Mouse (Mus musculus) CH12.LX (cell line): ENCODE results near the gene Ahnak. TPM values are rescaled to one million over a fixed set of nuclear protein-coding genes. Genes with fewer than 3 reads are reported as not detected.
"Not testable (repeated sequence)": the region's sequence is repeated elsewhere in the genome, so short reads cannot be mapped to it uniquely, and the experiment has no call there.

Source experiments
- DNase-seq: peaks from one replicate; pipeline ENCODE4 v3.0.0-alpha.2; 2013; ENCODE audit errors: extremely low read depth
- H3K27ac ChIP-seq: 2 replicates; pipeline ENCODE4 v1.5.1; 2012; ENCODE audit warnings: low read depth, mild to moderate bottlenecking, control low read depth, moderate library complexity; ENCODE audit not compliant: insufficient read depth
- H3K27me3 ChIP-seq: replicated peaks from 2 replicates; pipeline ENCODE3; 2012; ENCODE audit warnings: inconsistent platforms
- H3K36me3 ChIP-seq, 2 experiments: replicated peaks in 1 of 2; 2 replicates each; pipeline versions ENCODE3 to v1.6.1; 2012; ENCODE audit warnings: inconsistent platforms in 1 of 2, low read length in 1 of 2, mild to moderate bottlenecking in 1 of 2, mixed read lengths in 1 of 2, moderate library complexity in 1 of 2; ENCODE audit not compliant: control insufficient read depth in 1 of 2, insufficient read depth in 1 of 2
- H3K4me1 ChIP-seq, 2 experiments: 2 replicates each; pipeline ENCODE4 v1.6.1; 2012; ENCODE audit warnings: inconsistent platforms in 1 of 2, moderate library complexity in 1 of 2; ENCODE audit not compliant: insufficient read depth in 2 of 2, control insufficient read depth in 1 of 2
- H3K4me2 ChIP-seq: 2 replicates; pipeline ENCODE4 v1.6.1; 2012; ENCODE audit warnings: low read depth, mild to moderate bottlenecking, control low read depth; ENCODE audit not compliant: poor library complexity, insufficient read depth, severe bottlenecking
- H3K4me3 ChIP-seq, 3 experiments: fragments of 150-350 bp in 1 of 3; sonication (generic) in 1 of 3; replicated peaks in 1 of 3; 2 replicates each; pipeline versions ENCODE3 to v1.5.1; 2011 to 2012; ENCODE audit warnings: low read depth in 2 of 3, low read length in 2 of 3, mild to moderate bottlenecking in 2 of 3, moderate library complexity in 2 of 3, control low read depth in 1 of 3, improper control_type of control experiment in 1 of 3, inconsistent platforms in 1 of 3, mixed read lengths in 1 of 3; ENCODE audit not compliant: poor library complexity in 1 of 3
- H3K79me2 ChIP-seq: replicated peaks from 2 replicates; pipeline ENCODE4 v1.6.1; 2012; ENCODE audit warnings: mild to moderate bottlenecking, moderate library complexity; ENCODE audit not compliant: control insufficient read depth, poor library complexity, insufficient read depth, severe bottlenecking; ENCODE audit errors: extremely low read depth
- H3K9ac ChIP-seq: 2 replicates; pipeline ENCODE4 v1.6.1; 2012; ENCODE audit warnings: low read depth, mild to moderate bottlenecking, control low read depth, moderate library complexity; ENCODE audit not compliant: insufficient read depth
- H3K9me3 ChIP-seq: replicated peaks from 2 replicates; pipeline ENCODE3; 2012; ENCODE audit warnings: low read length, inconsistent platforms, mixed read lengths
- CHD1 ChIP-seq: IDR thresholded peaks from 2 replicates; pipeline ENCODE4 v1.6.1; 2012; ENCODE audit warnings: low read depth, low read length, improper control_type of control experiment, inconsistent platforms
- CHD2 ChIP-seq: IDR thresholded peaks from 2 replicates; pipeline ENCODE4 v1.6.1; 2011; ENCODE audit warnings: low read length, improper control_type of control experiment
- CTCF ChIP-seq, 2 experiments: IDR thresholded peaks in 1 of 2; conservative IDR thresholded peaks in 1 of 2; 2 replicates each; pipeline ENCODE4 v1.5.1; 2011 to 2012; ENCODE audit warnings: low read depth in 2 of 2, low read length in 2 of 2, improper control_type of control experiment in 1 of 2, inconsistent platforms in 1 of 2, mild to moderate bottlenecking in 1 of 2, moderate library complexity in 1 of 2
- E2F4 ChIP-seq: IDR thresholded peaks from 2 replicates; pipeline ENCODE4 v1.6.1; 2011; ENCODE audit warnings: low read depth, low read length, improper control_type of control experiment; ENCODE audit not compliant: insufficient replicate concordance
- ELF1 ChIP-seq: IDR thresholded peaks from 2 replicates; pipeline ENCODE4 v1.6.1; 2014; ENCODE audit warnings: low read depth, mild to moderate bottlenecking, inconsistent platforms, low read length, improper control_type of control experiment
- EP300 ChIP-seq: IDR thresholded peaks from 2 replicates; pipeline ENCODE4 v1.6.1; 2011; ENCODE audit warnings: low read length, improper control_type of control experiment
- ETS1 ChIP-seq: conservative IDR thresholded peaks from 2 replicates; pipeline ENCODE4 v1.6.1; 2012; ENCODE audit warnings: low read depth, mild to moderate bottlenecking, inconsistent platforms, low read length, improper control_type of control experiment, moderate library complexity
- IRF4 ChIP-seq: IDR thresholded peaks from 2 replicates; pipeline ENCODE4 v1.6.1; 2014; ENCODE audit warnings: low read depth, mild to moderate bottlenecking, inconsistent platforms, low read length, improper control_type of control experiment
- JUN ChIP-seq: IDR thresholded peaks from 2 replicates; pipeline ENCODE4 v1.6.1; 2011; ENCODE audit warnings: low read depth, mild to moderate bottlenecking, low read length, improper control_type of control experiment, moderate library complexity; ENCODE audit not compliant: insufficient read depth
- KAT2A ChIP-seq: IDR thresholded peaks from 2 replicates; pipeline ENCODE4 v1.6.1; 2012; ENCODE audit warnings: low read length, improper control_type of control experiment, inconsistent platforms; ENCODE audit not compliant: insufficient replicate concordance
- MAFK ChIP-seq: IDR thresholded peaks from 2 replicates; pipeline ENCODE4 v1.6.1; 2011; ENCODE audit warnings: low read length, improper control_type of control experiment; ENCODE audit not compliant: insufficient replicate concordance
- MAX ChIP-seq: IDR thresholded peaks from 2 replicates; pipeline ENCODE4 v1.6.1; 2011; ENCODE audit warnings: low read length, improper control_type of control experiment
- MAZ ChIP-seq: IDR thresholded peaks from 2 replicates; pipeline ENCODE4 v1.6.1; 2012; ENCODE audit warnings: low read depth, mild to moderate bottlenecking, inconsistent platforms, low read length, improper control_type of control experiment, moderate library complexity
- MEF2A ChIP-seq: IDR thresholded peaks from 2 replicates; pipeline ENCODE4 v1.6.1; 2014; ENCODE audit warnings: low read depth, mild to moderate bottlenecking, inconsistent platforms, low read length, improper control_type of control experiment, borderline replicate concordance
- MYC ChIP-seq: IDR thresholded peaks from 2 replicates; pipeline ENCODE4 v1.6.1; 2011; ENCODE audit warnings: low read depth, mild to moderate bottlenecking, improper control_type of control experiment, low read length
- NELFE ChIP-seq: IDR thresholded peaks from 2 replicates; pipeline ENCODE4 v1.6.1; 2011; ENCODE audit warnings: low read depth, low read length, improper control_type of control experiment
- POLR2A ChIP-seq: IDR thresholded peaks from 2 replicates; pipeline ENCODE4 v1.6.1; 2011; ENCODE audit warnings: low read depth, mild to moderate bottlenecking, improper control_type of control experiment, low read length
- SIN3A ChIP-seq: IDR thresholded peaks from 2 replicates; pipeline ENCODE4 v1.6.1; 2012; ENCODE audit warnings: low read length, improper control_type of control experiment, inconsistent platforms
- SMC3 ChIP-seq: IDR thresholded peaks from 2 replicates; pipeline ENCODE4 v1.6.1; 2011; ENCODE audit warnings: low read depth, low read length, improper control_type of control experiment
- ZKSCAN1 ChIP-seq: IDR thresholded peaks from 2 replicates; pipeline ENCODE4 v1.6.1; 2012; ENCODE audit warnings: low read depth, inconsistent platforms, low read length, improper control_type of control experiment, borderline replicate concordance
- ZMIZ1 ChIP-seq: IDR thresholded peaks from 2 replicates; pipeline ENCODE4 v1.6.1; 2012; ENCODE audit warnings: low read depth, mild to moderate bottlenecking, inconsistent platforms, low read length, improper control_type of control experiment
- dilution Hi-C: fragments of 300-500 bp; cut with MboI; formaldehyde crosslinking; loops from 2 replicates; pipeline ENCODE4 v1.14.3; 2020; ENCODE audit warnings: low sequenced_read_pairs; ENCODE audit not compliant: extremely low pct_unique_long_range_greater_than_20kb, extremely low pct_ligation_motif_present
- in situ Hi-C: fragments of 300-500 bp; cut with MboI; formaldehyde crosslinking; loops from 3 replicates; pipeline ENCODE4 v1.14.3; 2019; ENCODE audit warnings: low sequenced_read_pairs, low pct_ligation_motif_present, low pct_unique_long_range_greater_than_20kb, mixed read lengths
- polyA plus RNA-seq: library from polyadenylated mRNA; unstranded; fragments of >175 nt; gene quantifications from 2 replicates; pipeline ENCODE4 v1.2.1, GENCODE M21; 2012; ENCODE audit warnings: low read depth; ENCODE audit not compliant: insufficient read length
- total RNA-seq, 2 experiments: library from RNA; depleted of rRNA; stranded (reverse); fragments of 300-350 nt in 1 of 2; fragments of >200 nt in 1 of 2; gene quantifications; 2 replicates each; pipeline ENCODE4 v1.2.3; 2012 to 2014

Ahnak gene
- total and polyA plus RNA-seq, 3 experiments = 1.7 to 21.7 (median 1.8) TPM

DNA sequence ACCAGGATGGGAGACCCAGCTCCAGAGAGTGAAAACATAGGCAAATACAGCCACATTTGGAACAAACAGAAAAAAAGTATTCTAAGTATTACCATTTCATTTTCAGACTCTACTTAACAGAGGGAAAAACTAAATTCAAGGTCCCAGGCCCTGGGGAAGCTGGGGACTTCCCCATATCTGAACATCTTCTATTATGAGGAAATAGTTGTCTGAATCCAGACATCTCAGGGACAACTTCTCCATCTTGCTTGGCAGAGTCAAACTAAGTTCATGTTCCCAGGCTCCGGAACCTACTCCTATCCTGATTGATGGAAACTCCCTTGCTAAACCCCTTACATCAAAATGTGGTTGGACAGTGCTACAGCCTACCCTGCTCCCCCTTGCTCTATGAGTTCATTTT is 133.3 kb downstream of the Ahnak start:
- Histone ChIP-seq H3K27me3 (no peaks in the 10 kb centered on the region), H3K9me3 (peaks cover 7% of the 10 kb centered on the region), H3K4me3 (no peak overlapping the region), H3K36me3 (peaks cover 10 to 31% of the 10 kb centered on the region in 2 experiments), H3K79me2 (no peaks in the 10 kb centered on the region), H3K4me2 (peak overlapping the region; percentile 62; the same call in 1 of the 2 replicates), H3K27ac (0 out of 2 replicates have a peak overlapping the region, but pooled peaks have one; percentile 16), H3K4me1 (peaks cover 6 to 15% of the 10 kb centered on the region in 2 experiments), H3K9ac (no peak overlapping the region)
- dilution Hi-C loops = no loop called here
- TF ChIP-seq SIN3A (no peak), CHD1 (no peak), ELF1 (peak; percentile 23; the same call in 1 of the 2 replicates), E2F4 (no peak), EP300 (peak; percentile 51; the same call in 1 of the 2 replicates), MAFK (no peak), KAT2A (no peak), MAX (no peak), NELFE (no peak), MAZ (no peak), ZMIZ1 (no peak), MYC (no peak), MEF2A (peak; percentile 57; the same call in 1 of the 2 replicates), IRF4 (0 out of 2 replicates have a peak, but pooled peaks have one; percentile 17), CHD2 (no peak), JUN (no peak), POLR2A (no peak), CTCF (conservative IDR thresholded peaks at IDR 0.05 in 1 of 2, IDR thresholded peaks at IDR 0.05 in 1 of 2; ENCODE audit: low read depth in 2 of 2, low read length in 2 of 2) (no peak), ETS1 (peak; percentile 10; the same call in 1 of the 2 replicates), SMC3 (no peak), ZKSCAN1 (no peak)
- peak; percentile 47 for DNase-seq
- in situ Hi-C loops = loop anchor here (25.0 kb wide), 1 partner anchor 385 kb away; the partner anchor contains the start of genes 1700092M07Rik, Stx5a and Wdr74

- H3K9ac ChIP-seq, DNase-seq, H3K79me2 ChIP-seq, H3K27me3 ChIP-seq, H3K9me3 ChIP-seq, H3K4me2 ChIP-seq, H3K27ac ChIP-seq, H3K4me3 ChIP-seq, dilution Hi-C loops: not testable (repeated sequence)
- TF ChIP-seq EP300 (peak; percentile 77), JUN (peak; percentile 64), IRF4 (0 out of 2 replicates have a peak, but pooled peaks have one; percentile 30)
- in situ Hi-C loops = loop anchor here (25.0 kb wide), 1 partner anchor 387 kb away; the partner anchor contains the start of genes 1700092M07Rik, Stx5a and Wdr74
- H3K4me1 ChIP-seq = peaks cover 6 to 13% of the 10 kb centered on the region in 2 experiments
- peaks cover 12 to 32% of the 10 kb centered on the region in 2 experiments for H3K36me3 ChIP-seq
These were observed 134.9 kb downstream of the Ahnak start for GRCm38 (mm10) chr19:9123986-9124385.

Other genes starting within 250 kb of the Ahnak start
Only the 20 nearest of the 30 such genes appear.
- gene AC129217.1, start 159.5 kb upstream of the Ahnak start, total RNA-seq (2012; rRNA removed) = 0.25 and 0.67 TPM in 2 replicates
- 2.1 and 5.1 TPM in 2 replicates for gene AC129217.1, start 159.5 kb upstream of the Ahnak start, total RNA-seq (2014; rRNA removed)
- 63.9 and 77.4 TPM in 2 replicates for gene AC129217.1, start 159.5 kb upstream of the Ahnak start, polyA plus RNA-seq
- gene Bscl2, start 151.8 kb upstream of the Ahnak start, total RNA-seq (2012; rRNA removed) = 91.0 and 117 TPM in 2 replicates
- gene Bscl2, start 151.8 kb upstream of the Ahnak start, total RNA-seq (2014; rRNA removed) = 27.9 and 30.9 TPM in 2 replicates
- gene Bscl2, start 151.8 kb upstream of the Ahnak start, polyA plus RNA-seq = 46.7 and 51.6 TPM in 2 replicates
- gene Gng3, start 150.1 kb upstream of the Ahnak start, total RNA-seq (2012; rRNA removed) = 3.1 and 6.1 TPM in 2 replicates
- gene Gng3, start 150.1 kb upstream of the Ahnak start, total RNA-seq (2014; rRNA removed) = 0.55 and 0.56 TPM in 2 replicates
- gene Gng3, start 150.1 kb upstream of the Ahnak start, polyA plus RNA-seq = 8.1 and 10.3 TPM in 2 replicates
- gene Lrrn4cl, start 138.5 kb upstream of the Ahnak start, total RNA-seq (2012; rRNA removed) = 0.13 and 0.17 TPM in 2 replicates
- 0.31 and 0.32 TPM in 2 replicates for gene Lrrn4cl, start 138.5 kb upstream of the Ahnak start, total RNA-seq (2014; rRNA removed)
- 0.41 and 0.61 TPM in 2 replicates for gene Lrrn4cl, start 138.5 kb upstream of the Ahnak start, polyA plus RNA-seq
- 134 and 140 TPM in 2 replicates for gene Ubxn1, start 117.8 kb upstream of the Ahnak start, total RNA-seq (2012; rRNA removed)
- 96.3 and 107 TPM in 2 replicates for gene Ubxn1, start 117.8 kb upstream of the Ahnak start, total RNA-seq (2014; rRNA removed)
- 226 and 279 TPM in 2 replicates for gene Ubxn1, start 117.8 kb upstream of the Ahnak start, polyA plus RNA-seq
- 53.9 and 56.6 TPM in 2 replicates for gene Uqcc3, start 108.4 kb upstream of the Ahnak start, total RNA-seq (2012; rRNA removed)
- gene Uqcc3, start 108.4 kb upstream of the Ahnak start, total RNA-seq (2014; rRNA removed) = 23.5 and 24.0 TPM in 2 replicates
- 42.6 and 52.0 TPM in 2 replicates for gene Uqcc3, start 108.4 kb upstream of the Ahnak start, polyA plus RNA-seq
- gene Lbhd1, start 105.6 kb upstream of the Ahnak start, total RNA-seq (2012; rRNA removed) = 7.5 and 14.3 TPM in 2 replicates
- 15.5 and 15.6 TPM in 2 replicates for gene Lbhd1, start 105.6 kb upstream of the Ahnak start, total RNA-seq (2014; rRNA removed)
- gene Lbhd1, start 105.6 kb upstream of the Ahnak start, polyA plus RNA-seq = 50.4 and 80.4 TPM in 2 replicates
- not detected in 2 replicates for gene Gm49403, start 105.4 kb upstream of the Ahnak start, total RNA-seq (2012; rRNA removed)
- gene Gm49403, start 105.4 kb upstream of the Ahnak start, total RNA-seq (2014; rRNA removed) = not detected in 2 replicates
- gene Gm49403, start 105.4 kb upstream of the Ahnak start, polyA plus RNA-seq = not detected in 2 replicates
- gene 1810009A15Rik, start 100.4 kb upstream of the Ahnak start, total RNA-seq (2012; rRNA removed) = 157 and 224 TPM in 2 replicates
- gene 1810009A15Rik, start 100.4 kb upstream of the Ahnak start, total RNA-seq (2014; rRNA removed) = 198 and 218 TPM in 2 replicates
- gene 1810009A15Rik, start 100.4 kb upstream of the Ahnak start, polyA plus RNA-seq = 161 and 176 TPM in 2 replicates
- gene Gm49416, start 100.4 kb upstream of the Ahnak start, total RNA-seq (2012; rRNA removed) = not detected in 2 replicates
- gene Gm49416, start 100.4 kb upstream of the Ahnak start, total RNA-seq (2014; rRNA removed) = not detected in 2 replicates
- gene Gm49416, start 100.4 kb upstream of the Ahnak start, polyA plus RNA-seq = 11.1 and 53.2 TPM in 2 replicates
- 38.9 and 49.9 TPM in 2 replicates for gene Ints5, start 96.3 kb upstream of the Ahnak start, total RNA-seq (2012; rRNA removed)
- 15.7 and 17.2 TPM in 2 replicates for gene Ints5, start 96.3 kb upstream of the Ahnak start, total RNA-seq (2014; rRNA removed)
- gene Ints5, start 96.3 kb upstream of the Ahnak start, polyA plus RNA-seq = 30.6 and 38.0 TPM in 2 replicates
- gene Ganab, start 91.2 kb upstream of the Ahnak start, total RNA-seq (2012; rRNA removed) = 165 and 169 TPM in 2 replicates
- gene Ganab, start 91.2 kb upstream of the Ahnak start, total RNA-seq (2014; rRNA removed) = 85.7 and 97.0 TPM in 2 replicates
- gene Ganab, start 91.2 kb upstream of the Ahnak start, polyA plus RNA-seq = 139 and 143 TPM in 2 replicates
- 49.9 and 54.8 TPM in 2 replicates for gene B3gat3, start 68.9 kb upstream of the Ahnak start, total RNA-seq (2012; rRNA removed)
- 17.8 and 18.6 TPM in 2 replicates for gene B3gat3, start 68.9 kb upstream of the Ahnak start, total RNA-seq (2014; rRNA removed)
- gene B3gat3, start 68.9 kb upstream of the Ahnak start, polyA plus RNA-seq = 31.0 and 33.0 TPM in 2 replicates
- gene Rom1, start 59.9 kb upstream of the Ahnak start, total RNA-seq (2012; rRNA removed) = 5.5 and 5.6 TPM in 2 replicates
- 4.2 and 4.7 TPM in 2 replicates for gene Rom1, start 59.9 kb upstream of the Ahnak start, total RNA-seq (2014; rRNA removed)
- 4.8 and 4.9 TPM in 2 replicates for gene Rom1, start 59.9 kb upstream of the Ahnak start, polyA plus RNA-seq
- gene Eml3, start 59.7 kb upstream of the Ahnak start, total RNA-seq (2012; rRNA removed) = 33.3 and 33.6 TPM in 2 replicates
- gene Eml3, start 59.7 kb upstream of the Ahnak start, total RNA-seq (2014; rRNA removed) = 18.7 and 20.4 TPM in 2 replicates
- 35.2 and 37.3 TPM in 2 replicates for gene Eml3, start 59.7 kb upstream of the Ahnak start, polyA plus RNA-seq
- gene Mta2, start 47.4 kb upstream of the Ahnak start, total RNA-seq (2012; rRNA removed) = 131 and 158 TPM in 2 replicates
- gene Mta2, start 47.4 kb upstream of the Ahnak start, total RNA-seq (2014; rRNA removed) = 115 and 117 TPM in 2 replicates
- gene Mta2, start 47.4 kb upstream of the Ahnak start, polyA plus RNA-seq = 149 and 162 TPM in 2 replicates
- gene Tut1, start 35.4 kb upstream of the Ahnak start, total RNA-seq (2012; rRNA removed) = 47.7 and 49.1 TPM in 2 replicates
- 40.4 and 41.8 TPM in 2 replicates for gene Tut1, start 35.4 kb upstream of the Ahnak start, total RNA-seq (2014; rRNA removed)
- 52.9 and 54.9 TPM in 2 replicates for gene Tut1, start 35.4 kb upstream of the Ahnak start, polyA plus RNA-seq
- gene Eef1g, start 22.2 kb upstream of the Ahnak start, total RNA-seq (2012; rRNA removed) = 1,294 and 1,368 TPM in 2 replicates
- 1,172 and 1,266 TPM in 2 replicates for gene Eef1g, start 22.2 kb upstream of the Ahnak start, total RNA-seq (2014; rRNA removed)
- gene Eef1g, start 22.2 kb upstream of the Ahnak start, polyA plus RNA-seq = 1,511 and 1,695 TPM in 2 replicates
- not detected in 2 replicates for gene Scgb1a1, start 98.7 kb downstream of the Ahnak start, total RNA-seq (2012; rRNA removed)
- gene Scgb1a1, start 98.7 kb downstream of the Ahnak start, total RNA-seq (2014; rRNA removed) = not detected in 2 replicates
- gene Scgb1a1, start 98.7 kb downstream of the Ahnak start, polyA plus RNA-seq = not detected in 2 replicates
- gene Asrgl1, start 146.4 kb downstream of the Ahnak start, total RNA-seq (2012; rRNA removed) = 20.1 and 25.1 TPM in 2 replicates
- 15.4 and 15.6 TPM in 2 replicates for gene Asrgl1, start 146.4 kb downstream of the Ahnak start, total RNA-seq (2014; rRNA removed)
- gene Asrgl1, start 146.4 kb downstream of the Ahnak start, polyA plus RNA-seq = 36.2 and 47.8 TPM in 2 replicates